Mouse (Mus musculus) embryonic fibroblast, embryonic 13.5 days (primary cell): ENCODE data around the gene Btbd8. TPM values are rescaled to one million over a fixed set of nuclear protein-coding genes. Genes with fewer than 3 reads are reported as not detected.

Experiments
- H3K27ac ChIP-seq: 2 replicates; pipeline ENCODE4 v1.5.1; 2012; ENCODE audit warnings: low read length, control low read depth, inconsistent platforms; ENCODE audit not compliant: insufficient read depth
- H3K4me1 ChIP-seq: 2 replicates; pipeline ENCODE4 v1.6.1; 2011; ENCODE audit warnings: low read length; ENCODE audit not compliant: control insufficient read depth, insufficient read depth
- H3K4me3 ChIP-seq: 2 replicates; pipeline ENCODE4 v1.5.1; 2011; ENCODE audit warnings: mild to moderate bottlenecking, control low read depth, low read length; ENCODE audit not compliant: insufficient read depth
- CTCF ChIP-seq: IDR thresholded peaks from 2 replicates; pipeline ENCODE4 v1.5.1; 2011; ENCODE audit warnings: mild to moderate bottlenecking, control low read depth, low read length, moderate library complexity, borderline replicate concordance; ENCODE audit not compliant: insufficient read depth
- POLR2A ChIP-seq: IDR thresholded peaks from 2 replicates; pipeline ENCODE4 v1.6.1; 2011; ENCODE audit warnings: low read depth, mild to moderate bottlenecking, control low read depth, low read length, moderate library complexity
- polyA plus RNA-seq: library from polyadenylated mRNA; stranded (reverse); fragments of >200 nt; gene quantifications from 2 replicates; pipeline ENCODE4 v1.2.4, GENCODE M21; 2011; ENCODE audit warnings: low read depth; ENCODE audit not compliant: missing spikeins, insufficient read length

Gene Btbd8
- polyA plus RNA-seq, 1 experiment: 4.8 TPM

DNA sequence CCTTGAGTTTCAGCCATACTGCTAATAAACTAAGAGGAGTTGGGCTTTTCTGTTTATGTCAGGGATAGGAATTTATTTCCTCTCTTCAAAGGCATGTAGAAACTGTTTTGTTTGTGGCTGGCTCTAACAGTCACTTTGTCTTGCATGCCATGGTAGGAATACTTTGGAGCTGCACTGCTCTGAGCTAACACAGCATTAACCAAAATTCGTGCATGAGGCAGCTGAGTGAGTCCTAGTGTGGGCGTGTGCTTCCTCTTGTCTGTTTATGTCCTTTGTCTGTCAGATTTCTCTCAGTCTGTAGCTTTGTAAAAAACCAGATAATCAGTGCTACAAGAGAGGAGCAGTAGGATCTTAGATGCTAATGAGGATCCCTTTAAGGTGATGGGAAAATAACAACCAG is 73.5 kb downstream of the Btbd8 start:
- Histone ChIP-seq H3K27ac (no peak overlapping the region), H3K4me3 (no peak overlapping the region), H3K4me1 (no peaks in the 10 kb centered on the region)
- TF ChIP-seq CTCF: no peak
- no peak for TF ChIP-seq POLR2A

DNA sequence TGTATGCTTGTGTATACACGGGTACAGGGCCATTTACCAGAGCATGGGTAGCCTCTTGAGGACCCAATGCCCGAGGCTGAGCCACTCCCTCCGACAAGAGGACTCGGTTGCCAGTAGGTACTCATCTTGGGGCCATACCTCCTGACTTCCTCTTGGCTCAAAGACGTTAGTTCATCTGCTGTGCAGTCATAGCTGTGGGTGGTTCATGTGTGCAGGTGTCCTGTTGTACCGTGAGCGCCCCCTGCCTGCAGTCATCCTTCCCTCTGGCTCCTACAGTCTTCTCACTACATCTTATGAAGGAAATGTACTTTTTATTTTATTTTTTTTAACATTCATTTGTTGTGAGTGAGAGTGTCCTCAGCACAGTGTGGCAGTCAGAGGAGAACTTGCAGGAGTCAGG is 75.8 kb downstream of the Btbd8 start:
- peak; percentile 72; the same call in 1 of the 2 replicates for TF ChIP-seq CTCF
- TF ChIP-seq POLR2A: no peak
- H3K4me3 ChIP-seq: no peak overlapping the region
- no peak overlapping the region for H3K27ac ChIP-seq

DNA sequence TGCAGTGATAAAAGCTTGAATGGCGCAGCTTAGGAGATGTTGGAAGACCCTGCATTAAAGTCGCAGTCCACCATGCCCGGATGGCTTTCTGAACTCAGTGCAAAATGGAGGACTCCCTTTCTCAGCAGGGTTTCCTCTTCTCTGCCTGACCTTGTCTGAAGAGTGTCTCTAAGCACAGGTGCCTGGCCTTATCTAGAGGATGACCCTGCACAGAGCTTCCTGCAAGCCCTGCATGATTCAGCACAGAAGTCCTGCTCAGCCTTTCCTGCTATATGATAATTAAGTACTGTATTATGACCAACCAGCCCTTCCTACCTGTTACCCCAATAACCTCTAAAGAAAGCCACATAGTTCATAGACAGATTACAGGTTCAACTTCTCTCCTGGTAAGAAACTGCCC is 77.7 kb downstream of the Btbd8 start:
- TF ChIP-seq POLR2A (no peak), CTCF (no peak)
- H3K4me1 ChIP-seq: no peaks in the 10 kb centered on the region
- H3K27ac ChIP-seq: no peak overlapping the region
- no peak overlapping the region for H3K4me3 ChIP-seq

More for the DNA sequence above, 75.8 kb downstream of the Btbd8 start:
- no peaks in the 10 kb centered on the region for H3K4me1 ChIP-seq

DNA sequence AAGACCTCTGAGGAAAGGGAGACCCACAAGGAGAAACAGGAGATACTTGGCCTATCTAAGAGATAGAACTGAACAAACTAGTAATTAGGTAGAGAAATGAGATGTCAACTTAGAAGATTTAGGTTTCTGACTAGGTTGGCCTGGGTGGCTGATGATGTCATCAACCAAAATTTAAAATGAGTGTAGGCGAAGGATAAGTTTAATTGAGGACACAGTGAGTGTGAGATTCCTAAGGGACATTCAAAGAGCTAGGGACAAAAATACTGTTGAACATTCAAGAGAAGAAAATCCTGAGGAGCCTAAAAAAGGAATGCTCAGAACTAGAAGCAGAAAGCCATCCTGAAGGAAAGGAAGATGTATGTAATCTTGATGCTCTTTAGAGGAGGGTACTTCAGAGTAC is 78.3 kb downstream of the Btbd8 start:
- TF ChIP-seq POLR2A (no peak), CTCF (no peak)
- no peak overlapping the region for H3K27ac ChIP-seq
- no peak overlapping the region for H3K4me3 ChIP-seq
- no peaks in the 10 kb centered on the region for H3K4me1 ChIP-seq

DNA sequence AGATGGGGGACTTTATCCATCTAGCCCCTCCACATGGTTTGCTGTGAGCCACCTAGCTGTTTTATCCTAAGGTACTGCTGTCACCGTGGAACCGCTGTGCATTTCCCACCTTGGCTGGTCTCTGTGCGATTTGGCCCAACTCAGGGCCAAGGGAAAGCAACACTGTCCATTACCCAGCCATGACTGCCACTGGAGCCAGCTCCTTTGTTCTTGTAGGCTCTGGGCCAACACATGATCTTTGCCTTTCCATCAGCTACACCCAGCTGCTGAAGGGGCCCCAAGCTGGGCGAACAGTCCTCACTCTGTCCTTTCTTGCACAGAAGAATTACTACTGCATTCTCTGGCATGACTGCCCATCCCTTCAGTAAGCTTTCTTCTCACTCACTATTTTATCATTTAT is 80.8 kb downstream of the Btbd8 start:
- Histone ChIP-seq H3K4me1 (no peaks in the 10 kb centered on the region), H3K27ac (no peak overlapping the region), H3K4me3 (no peak overlapping the region)
- TF ChIP-seq CTCF (no peak), POLR2A (no peak)

DNA sequence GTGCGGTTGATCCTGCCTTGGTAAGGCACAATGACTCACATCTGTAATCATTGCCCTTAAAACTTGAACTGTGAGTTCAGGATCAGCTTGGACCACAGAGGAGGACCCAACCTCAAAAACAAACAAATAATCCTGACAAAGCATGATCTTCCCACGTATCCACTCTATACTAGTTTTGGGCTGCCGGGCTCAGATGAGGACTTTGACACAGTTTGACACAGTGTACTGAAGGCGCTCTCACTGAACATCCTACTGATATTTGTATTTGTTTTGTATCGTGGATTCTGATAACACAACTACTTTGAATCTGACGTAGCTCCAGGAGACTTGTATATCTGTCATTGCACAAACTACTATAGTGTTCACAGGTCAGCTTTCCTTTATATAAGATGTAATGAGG is 83.6 kb downstream of the Btbd8 start:
- no peaks in the 10 kb centered on the region for H3K4me1 ChIP-seq
- TF ChIP-seq POLR2A: no peak
- TF ChIP-seq CTCF: no peak

DNA sequence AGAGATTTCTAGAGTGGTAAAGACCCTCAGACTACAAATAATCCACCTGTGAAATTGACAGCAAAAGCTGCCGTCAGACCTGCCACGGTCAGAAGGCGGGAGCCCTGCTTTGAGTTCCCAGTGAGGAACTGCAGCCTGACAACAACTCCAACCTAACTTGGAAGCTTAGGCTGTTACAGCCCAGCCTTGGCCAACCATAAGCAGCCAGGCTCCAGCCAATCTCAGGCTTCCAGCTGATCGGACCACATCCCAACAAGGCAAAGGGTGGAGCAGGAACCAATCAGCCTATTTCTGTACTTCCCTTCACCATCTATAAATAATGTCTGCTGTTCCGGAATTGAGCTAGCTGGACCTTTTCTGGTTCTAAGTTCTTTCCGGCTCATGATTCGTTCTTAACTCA is 84.1 kb downstream of the Btbd8 start:
- TF ChIP-seq POLR2A (no peak), CTCF (no peak)
- Histone ChIP-seq H3K4me1 (no peaks in the 10 kb centered on the region), H3K27ac (no peak overlapping the region), H3K4me3 (no peak overlapping the region)

More for the DNA sequence above, 83.6 kb downstream of the Btbd8 start:
- Histone ChIP-seq H3K4me3 (no peak overlapping the region), H3K27ac (no peak overlapping the region)

DNA sequence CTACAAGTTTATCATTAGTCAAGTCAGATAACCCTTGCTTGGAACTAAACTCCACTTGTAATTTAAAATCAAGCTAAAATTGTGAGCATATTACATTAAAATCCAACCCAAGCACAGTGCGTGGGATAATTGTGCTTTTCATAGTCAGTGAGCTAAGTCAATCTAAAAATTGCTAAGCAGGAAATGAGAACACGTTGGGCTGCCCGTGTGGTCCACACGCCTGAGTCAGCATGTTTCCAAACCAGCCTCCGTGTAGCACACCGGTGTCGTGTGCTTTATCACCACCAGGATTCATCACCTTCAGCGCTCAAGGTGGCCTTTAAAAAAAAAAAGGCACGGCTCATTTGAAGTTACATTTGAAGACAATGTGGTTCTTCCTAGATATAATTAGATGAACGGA is 86.5 kb downstream of the Btbd8 start:
- H3K27ac ChIP-seq: no peak overlapping the region
- TF ChIP-seq POLR2A: no peak
- TF ChIP-seq CTCF: no peak
- H3K4me3 ChIP-seq: no peak overlapping the region
- no peaks in the 10 kb centered on the region for H3K4me1 ChIP-seq

DNA sequence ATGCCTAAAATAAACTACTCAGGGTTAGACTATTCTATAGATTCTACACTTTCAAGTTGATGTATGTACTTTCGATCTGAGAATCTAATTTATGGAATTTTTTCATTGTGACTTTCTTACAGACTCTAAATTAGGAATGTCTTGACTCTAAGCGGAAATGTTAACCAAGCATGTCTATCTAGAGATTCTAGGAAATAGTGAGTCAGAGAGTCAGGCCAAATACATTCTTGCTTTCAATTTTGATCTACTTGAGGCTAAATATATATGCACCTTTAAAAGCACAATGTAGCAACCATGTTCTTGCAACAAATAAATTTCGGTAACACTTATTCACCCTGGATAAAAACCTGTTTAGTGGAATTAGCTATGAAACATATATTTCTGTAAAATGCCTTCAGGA is 91.1 kb downstream of the Btbd8 start:
- Histone ChIP-seq H3K27ac (no peak overlapping the region; the same call in 1 of the 2 replicates), H3K4me3 (no peak overlapping the region), H3K4me1 (no peaks in the 10 kb centered on the region)
- TF ChIP-seq POLR2A (no peak), CTCF (no peak)

DNA sequence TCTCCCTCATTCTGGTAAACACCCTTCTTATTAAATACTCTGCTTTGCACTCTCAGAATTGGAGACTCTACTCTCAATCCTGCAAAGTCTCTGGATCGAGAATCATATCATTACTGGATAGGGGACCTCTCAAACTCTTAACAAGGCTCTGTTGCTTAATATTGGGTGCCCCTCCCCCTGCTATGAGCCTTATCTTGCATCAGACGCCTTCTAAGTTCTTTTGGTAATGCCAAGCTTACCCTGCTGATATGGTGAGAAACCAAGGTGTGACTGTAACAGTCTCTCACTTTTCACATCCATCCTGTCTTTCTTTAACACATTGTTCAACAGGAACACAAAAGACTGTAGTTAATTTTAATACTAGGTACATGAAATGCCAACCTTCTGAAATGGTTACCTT is 95.8 kb downstream of the Btbd8 start:
- H3K4me3 ChIP-seq: no peak overlapping the region
- TF ChIP-seq POLR2A (no peak), CTCF (no peak)

DNA sequence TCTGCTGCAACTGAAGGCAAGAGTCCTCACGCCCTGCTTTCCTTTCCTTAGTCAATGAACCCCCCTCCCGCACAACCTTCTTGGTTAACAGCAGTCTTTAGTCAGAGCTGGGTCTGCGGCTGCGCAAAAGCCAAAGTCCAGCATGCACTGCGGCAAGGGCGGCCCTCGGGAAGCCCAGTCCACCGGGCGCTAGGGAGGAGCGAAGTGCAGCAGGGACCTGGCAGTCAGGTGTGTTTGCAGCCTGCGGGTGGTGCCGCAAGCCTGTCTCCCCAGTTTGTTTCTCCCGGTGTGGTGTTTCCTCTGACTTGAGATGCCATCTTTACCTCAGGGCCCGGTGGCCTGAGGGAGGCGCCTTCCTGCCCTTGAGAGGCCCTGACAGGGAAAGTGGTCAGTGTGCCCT is 96.8 kb downstream of the Btbd8 start, which contains the start of gene 1700028K03Rik:
TSS of gene 1700028K03Rik (plus strand) at position 129 of the 400 bp plus-strand sequence.
- Histone ChIP-seq H3K4me1 (no peaks in the 10 kb centered on the region), H3K27ac (no peak within 1 kb of the TSS), H3K4me3 (no peak within 1 kb of the TSS)
- TF ChIP-seq POLR2A (no peak), CTCF (no peak)

More for the DNA sequence above, 95.8 kb downstream of the Btbd8 start:
- Histone ChIP-seq H3K27ac (no peak overlapping the region), H3K4me1 (no peaks in the 10 kb centered on the region)
